Mouse (Mus musculus) kidney, embryonic 14.5 days (tissue): ENCODE measurements at regions not wholly inside any gene's neighbourhood (a gene's known extent, or its start where the extent isn't known, plus 50 kb on each side); places are given as distances from the start of the nearest gene placed in this dataset.

Experiments used
- ATAC-seq: fragments of 200-750 bp; cut with Nextera tagmentation; 2 replicates; pipeline ENCODE4 v1.8.0; 2017; ENCODE audit warnings: moderate number of reproducible peaks, mild to moderate bottlenecking, moderate TSS enrichment, moderate library complexity; ENCODE audit not compliant: low FRiP score, low TSS enrichment
- H3K27ac ChIP-seq: fragments of 300-500 bp; sonication (generic); 2 replicates; pipeline ENCODE4 v1.5.1; 2014; ENCODE audit warnings: low read depth, mild to moderate bottlenecking, low read length, moderate library complexity, mixed read lengths
- H3K27me3 ChIP-seq: fragments of 300-500 bp; sonication (generic); 2 replicates; pipeline ENCODE4 v1.6.1; 2014; ENCODE audit warnings: mild to moderate bottlenecking, low read length; ENCODE audit not compliant: control insufficient read depth, insufficient read depth
- H3K36me3 ChIP-seq: fragments of 300-500 bp; sonication (generic); 2 replicates; pipeline ENCODE4 v1.6.1; 2014; ENCODE audit warnings: low read length, mixed read lengths; ENCODE audit not compliant: control insufficient read depth, insufficient read depth
- H3K4me1 ChIP-seq: fragments of 300-500 bp; sonication (generic); 2 replicates; pipeline ENCODE4 v1.6.1; 2014; ENCODE audit warnings: low read length, mixed read lengths; ENCODE audit not compliant: control insufficient read depth, insufficient read depth
- H3K4me2 ChIP-seq: fragments of 300-500 bp; sonication (generic); replicated peaks from 2 replicates; pipeline ENCODE4 v1.6.1; 2014; ENCODE audit warnings: low read depth, mild to moderate bottlenecking, low read length
- H3K4me3 ChIP-seq: fragments of 300-500 bp; sonication (generic); 2 replicates; pipeline ENCODE4 v1.5.1; 2014; ENCODE audit warnings: mild to moderate bottlenecking, low read length
- H3K9ac ChIP-seq: fragments of 300-500 bp; sonication (generic); 2 replicates; pipeline ENCODE4 v1.6.1; 2014; ENCODE audit warnings: low read depth, mild to moderate bottlenecking, low read length, moderate library complexity
- H3K9me3 ChIP-seq: fragments of 300-500 bp; sonication (generic); 2 replicates; pipeline ENCODE4 v1.6.1; 2016; ENCODE audit warnings: low read length; ENCODE audit not compliant: control insufficient read depth
- WGBS: fragments of 180-500 bp; shearing (Covaris S2); extraction: QIAGEN DNeasy Blood & Tissue Kit; methylation state at CpG from one replicate; pipeline ENCODE4 v1.1.7; 2014; 5-methylcytosine and 5-hydroxymethylcytosine counted together

DNA sequence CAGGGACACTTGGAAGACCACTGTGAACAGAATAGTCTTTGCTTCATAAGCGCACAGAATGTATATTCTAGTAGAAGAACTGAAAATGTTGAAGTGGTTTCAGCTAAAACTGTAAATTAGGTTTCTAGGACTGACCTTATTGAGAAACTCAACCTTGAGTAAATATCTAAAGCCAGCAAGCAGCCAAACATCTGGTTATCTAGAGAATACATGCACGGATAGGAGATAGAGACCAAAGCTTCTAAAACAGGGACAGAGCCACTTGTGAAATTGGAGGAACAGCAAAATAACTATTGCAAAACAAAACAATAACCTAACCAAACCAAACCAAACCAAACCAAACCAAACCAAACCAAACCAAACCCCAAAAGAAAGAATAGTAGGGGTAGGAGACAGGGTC lies 855.7 kb downstream of the Adgrl2 start:
- Histone ChIP-seq H3K9me3 (no peaks in the 10 kb centered on the region), H3K36me3 (no peaks in the 10 kb centered on the region), H3K4me2 (no peak overlapping the region), H3K27me3 (no peaks in the 10 kb centered on the region), H3K4me3 (no peak overlapping the region), H3K27ac (no peak overlapping the region), H3K4me1 (no peaks in the 10 kb centered on the region), H3K9ac (no peak overlapping the region)
- no peak for ATAC-seq
- WGBS, result 86% methylated on average over 2 of the region's 2 CpGs

DNA sequence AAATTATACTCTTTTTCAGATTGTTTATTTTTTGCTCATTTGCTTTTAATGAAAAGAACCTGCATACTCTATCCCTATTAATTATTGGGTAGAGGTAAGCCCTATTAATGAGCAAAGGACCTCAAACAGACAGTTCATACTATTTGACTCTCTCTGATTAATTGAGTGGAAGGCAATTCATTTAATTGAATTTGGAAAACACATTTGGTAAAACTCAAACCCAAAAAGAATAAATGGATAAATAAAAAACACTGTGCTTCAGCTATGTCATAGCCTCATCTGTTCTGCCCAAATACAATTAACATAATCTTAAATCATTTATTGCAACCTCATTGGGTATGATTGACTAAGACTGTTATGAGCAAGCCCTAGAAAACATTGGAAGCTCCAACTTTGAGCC lies 874.8 kb downstream of the Adgrl2 start:
- H3K27ac ChIP-seq, result no peak overlapping the region
- no peak for ATAC-seq
- no peak overlapping the region for H3K4me2 ChIP-seq
- no peaks in the 10 kb centered on the region for H3K27me3 ChIP-seq
- no peak overlapping the region for H3K4me3 ChIP-seq
- H3K9me3 ChIP-seq, result 0 out of 2 replicates have a peak, but pooled peaks cover 1% of the 10 kb centered on the region
- no peak overlapping the region for H3K9ac ChIP-seq
- H3K36me3 ChIP-seq, result no peaks in the 10 kb centered on the region
- H3K4me1 ChIP-seq, result no peaks in the 10 kb centered on the region

GRCm38 (mm10) chr3:148112204-148112603 lies 878.2 kb downstream of the Adgrl2 start:
- Histone ChIP-seq H3K27me3 (no peaks in the 10 kb centered on the region), H3K4me2 (no peak overlapping the region), H3K27ac (no peak overlapping the region), H3K4me3 (no peak overlapping the region), H3K9me3 (no peaks in the 10 kb centered on the region), H3K4me1 (no peaks in the 10 kb centered on the region), H3K9ac (no peak overlapping the region), H3K36me3 (no peaks in the 10 kb centered on the region)
- ATAC-seq, result no peak
- 84% methylated on average over 3 of the region's 3 CpGs for WGBS

- ATAC-seq, result no peak
- Histone ChIP-seq H3K9ac (no peak overlapping the region), H3K4me3 (no peak overlapping the region), H3K4me1 (no peaks in the 10 kb centered on the region), H3K9me3 (no peaks in the 10 kb centered on the region), H3K27ac (no peak overlapping the region), H3K4me2 (no peak overlapping the region), H3K36me3 (no peaks in the 10 kb centered on the region), H3K27me3 (no peaks in the 10 kb centered on the region)
- WGBS, result 89% methylated on average over 1 of the region's 1 CpGs
Observed at GRCm38 (mm10) chr3:148107031-148107430, 883.3 kb downstream of the Adgrl2 start.

DNA sequence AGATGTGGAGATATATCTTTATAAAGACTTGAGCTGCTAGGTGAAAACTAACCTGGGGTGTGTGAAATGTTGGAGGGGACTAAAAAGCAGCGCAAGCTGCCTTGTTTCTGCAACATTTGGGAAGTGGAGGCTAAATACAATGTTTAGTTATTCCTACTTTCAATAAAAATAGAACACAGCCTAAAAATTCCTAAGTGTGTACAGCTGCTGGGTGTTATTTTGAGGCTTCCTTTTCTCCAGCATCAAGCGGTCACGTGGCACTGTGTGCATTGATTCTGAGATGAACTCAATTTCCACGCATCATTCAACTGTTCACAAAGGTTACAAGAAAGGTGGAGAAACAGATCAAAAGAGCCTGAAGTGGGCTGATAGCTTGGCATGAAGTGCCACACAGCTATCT lies 896.4 kb downstream of the Adgrl2 start:
- no peak for ATAC-seq
- 87% methylated on average over 4 of the region's 4 CpGs for WGBS

GRCm38 (mm10) chr3:148075841-148076240 lies 914.5 kb downstream of the Adgrl2 start:
- Histone ChIP-seq H3K4me3 (no peak overlapping the region), H3K4me2 (no peak overlapping the region), H3K9me3 (no peaks in the 10 kb centered on the region), H3K4me1 (no peaks in the 10 kb centered on the region), H3K36me3 (no peaks in the 10 kb centered on the region), H3K9ac (no peak overlapping the region), H3K27me3 (no peaks in the 10 kb centered on the region), H3K27ac (no peak overlapping the region)
- 66% methylated on average over 2 of the region's 2 CpGs for WGBS
- no peak for ATAC-seq

More for the DNA sequence above, 896.4 kb downstream of the Adgrl2 start:
- no peak overlapping the region for H3K27ac ChIP-seq
- H3K9ac ChIP-seq, result no peak overlapping the region
- H3K9me3 ChIP-seq, result no peaks in the 10 kb centered on the region
- no peaks in the 10 kb centered on the region for H3K4me1 ChIP-seq
- no peak overlapping the region for H3K4me2 ChIP-seq
- H3K27me3 ChIP-seq, result no peaks in the 10 kb centered on the region
- no peak overlapping the region for H3K4me3 ChIP-seq
- no peaks in the 10 kb centered on the region for H3K36me3 ChIP-seq

DNA sequence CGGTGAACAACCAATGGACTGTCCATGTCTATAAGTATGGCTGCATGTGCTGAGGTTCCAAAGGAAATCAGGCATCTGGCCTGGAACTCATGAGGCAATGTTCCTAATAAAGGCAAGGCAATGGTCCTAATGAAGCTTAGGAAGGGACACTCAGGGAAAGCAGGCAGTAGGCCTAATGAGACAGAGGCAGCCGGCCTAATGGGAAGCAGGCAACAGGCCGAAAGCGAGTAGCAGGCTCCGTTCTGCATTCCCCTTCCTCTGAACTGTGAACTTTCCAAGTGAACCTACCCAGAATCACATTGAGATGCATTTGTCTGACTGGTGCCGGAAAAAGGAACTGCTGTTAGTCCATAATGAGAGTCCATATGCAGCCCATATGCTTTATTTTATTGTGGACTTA lies 923.7 kb downstream of the Adgrl2 start:
- no peaks in the 10 kb centered on the region for H3K4me1 ChIP-seq
- 91% methylated on average over 6 of the region's 6 CpGs for WGBS
- H3K9ac ChIP-seq, result no peak overlapping the region
- H3K4me3 ChIP-seq, result no peak overlapping the region
- no peak for ATAC-seq
- H3K9me3 ChIP-seq, result no peaks in the 10 kb centered on the region
- no peak overlapping the region for H3K4me2 ChIP-seq
- H3K27ac ChIP-seq, result no peak overlapping the region
- H3K27me3 ChIP-seq, result no peaks in the 10 kb centered on the region
- H3K36me3 ChIP-seq, result no peaks in the 10 kb centered on the region

DNA sequence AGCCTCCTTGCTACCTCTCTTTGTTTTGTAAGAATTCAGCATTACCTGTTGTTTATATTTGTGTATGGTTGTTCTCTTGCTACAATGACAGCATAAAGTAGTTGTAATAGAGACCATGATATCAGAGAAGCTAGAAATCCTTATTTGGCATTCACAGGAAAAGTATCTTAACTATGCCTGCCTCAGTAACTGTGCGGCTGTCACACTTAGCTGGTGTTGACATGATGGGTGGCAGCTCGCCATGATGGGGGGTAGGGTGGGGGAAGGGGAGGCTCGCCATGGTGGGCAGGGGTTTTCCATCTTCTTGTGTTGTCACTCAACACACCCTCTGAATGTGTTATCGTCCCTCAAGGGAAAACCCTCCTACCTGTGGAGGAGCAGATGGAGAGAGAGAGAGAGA lies 934.3 kb downstream of the Adgrl2 start:
- no peak overlapping the region for H3K27ac ChIP-seq
- no peak for ATAC-seq
- no peak overlapping the region for H3K4me3 ChIP-seq
- H3K4me2 ChIP-seq, result no peak overlapping the region
- H3K36me3 ChIP-seq, result no peaks in the 10 kb centered on the region
- no peak overlapping the region for H3K9ac ChIP-seq
- 86% methylated on average over 4 of the region's 4 CpGs for WGBS
- no peaks in the 10 kb centered on the region for H3K4me1 ChIP-seq
- H3K27me3 ChIP-seq, result no peaks in the 10 kb centered on the region
- H3K9me3 ChIP-seq, result no peaks in the 10 kb centered on the region

DNA sequence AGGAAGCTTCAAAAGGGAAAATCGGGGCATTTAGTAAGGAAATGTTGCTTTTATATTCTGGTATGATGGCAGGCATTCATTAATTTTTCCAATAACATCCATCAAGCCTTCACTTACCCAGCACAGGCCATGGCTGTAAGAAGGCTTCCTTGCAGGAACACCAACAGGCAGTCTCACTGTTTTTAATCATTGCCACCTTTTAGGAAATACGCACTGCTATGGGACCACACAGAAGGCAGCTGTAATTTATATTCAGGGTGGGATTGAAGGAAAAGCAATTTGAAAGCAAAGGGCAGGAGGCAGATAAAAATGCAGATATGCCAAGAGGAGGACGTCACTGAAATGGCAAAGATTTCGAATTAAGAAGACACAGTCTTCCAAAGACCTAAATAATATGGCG lies 937.8 kb downstream of the Adgrl2 start:
- Histone ChIP-seq H3K4me3 (no peak overlapping the region), H3K27me3 (no peaks in the 10 kb centered on the region), H3K4me1 (no peaks in the 10 kb centered on the region), H3K27ac (no peak overlapping the region), H3K4me2 (no peak overlapping the region), H3K9me3 (no peaks in the 10 kb centered on the region), H3K9ac (no peak overlapping the region), H3K36me3 (no peaks in the 10 kb centered on the region)
- no peak for ATAC-seq
- WGBS, result 41% methylated on average over 5 of the region's 5 CpGs

- H3K27me3 ChIP-seq, result no peaks in the 10 kb centered on the region
- H3K9ac ChIP-seq, result no peak overlapping the region
- H3K4me3 ChIP-seq, result no peak overlapping the region
- no peaks in the 10 kb centered on the region for H3K36me3 ChIP-seq
- H3K27ac ChIP-seq, result no peak overlapping the region
- H3K4me1 ChIP-seq, result no peaks in the 10 kb centered on the region
- ATAC-seq, result no peak
- H3K9me3 ChIP-seq, result no peaks in the 10 kb centered on the region
- WGBS, result 78% methylated on average over 2 of the region's 2 CpGs
- no peak overlapping the region for H3K4me2 ChIP-seq
Observed at GRCm38 (mm10) chr3:148048247-148048646, 942.1 kb downstream of the Adgrl2 start.
